Mouse (Mus musculus): ENCODE results near the gene Adcy1.

- TF ChIP-seq CTCF (IDR thresholded peaks at IDR 0.05; ENCODE audit: control insufficient read depth, insufficient read depth, insufficient read length) (no peak), MYOD1 (IDR thresholded peaks at IDR 0.05; ENCODE audit: control insufficient read depth, insufficient read length, low read depth) (no peak), MAX (IDR thresholded peaks at IDR 0.05) (no peak), MYOG (IDR thresholded peaks at IDR 0.05; ENCODE audit: control insufficient read depth, extremely low read depth, insufficient read length) (no peak)
These were observed 129.8 kb downstream of the Adcy1 start for GRCm38 (mm10) chr11:7193134-7193533.
